Mouse (Mus musculus) retina, adult 2 months (tissue): ENCODE measurements around the gene Spock1.

Experiments used
- DNase-seq: peaks from one replicate; pipeline ENCODE4 v3.0.0-alpha.2; 2012; ENCODE audit warnings: low read depth, low spot score

Gene Spock1

DNA sequence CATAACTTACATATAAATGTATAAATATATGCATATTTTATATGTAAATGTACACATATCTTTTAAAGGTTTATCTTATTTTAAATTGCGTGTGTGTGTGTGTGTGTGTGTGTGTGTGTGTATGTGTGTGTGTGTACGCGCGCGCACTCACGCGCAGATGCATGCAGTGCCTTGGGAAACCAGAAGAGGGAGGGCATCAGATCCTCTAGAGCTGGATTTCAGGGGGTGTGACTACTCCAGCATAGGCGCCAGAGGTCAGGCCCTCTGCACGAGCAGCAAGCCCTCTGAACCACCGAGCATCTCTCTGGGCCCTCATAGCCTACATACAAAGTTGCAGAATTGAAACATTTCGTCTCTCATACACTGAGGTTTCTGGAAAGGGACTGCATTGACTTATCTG, 180.4 kb downstream of the Spock1 start:
- no peak for DNase-seq

DNA sequence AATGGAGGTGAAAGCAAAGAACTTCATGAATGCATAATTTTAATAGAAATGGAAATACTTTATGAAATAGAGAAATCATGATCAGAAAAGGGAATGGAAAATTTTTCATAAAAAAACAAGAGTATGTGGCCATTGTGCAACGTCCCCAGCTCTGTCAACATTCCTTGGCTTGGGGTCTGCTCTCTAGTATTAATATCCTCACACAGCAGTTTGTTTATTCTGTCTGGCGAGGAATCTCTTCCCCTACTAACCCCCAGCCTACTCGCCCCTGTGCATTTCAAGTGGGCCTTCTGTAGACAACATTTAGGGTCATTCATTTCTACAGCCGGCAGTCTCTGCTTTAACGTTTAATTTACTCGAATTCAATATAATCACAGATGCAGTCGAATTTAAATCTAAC, 181.5 kb downstream of the Spock1 start:
- DNase-seq = no peak

DNA sequence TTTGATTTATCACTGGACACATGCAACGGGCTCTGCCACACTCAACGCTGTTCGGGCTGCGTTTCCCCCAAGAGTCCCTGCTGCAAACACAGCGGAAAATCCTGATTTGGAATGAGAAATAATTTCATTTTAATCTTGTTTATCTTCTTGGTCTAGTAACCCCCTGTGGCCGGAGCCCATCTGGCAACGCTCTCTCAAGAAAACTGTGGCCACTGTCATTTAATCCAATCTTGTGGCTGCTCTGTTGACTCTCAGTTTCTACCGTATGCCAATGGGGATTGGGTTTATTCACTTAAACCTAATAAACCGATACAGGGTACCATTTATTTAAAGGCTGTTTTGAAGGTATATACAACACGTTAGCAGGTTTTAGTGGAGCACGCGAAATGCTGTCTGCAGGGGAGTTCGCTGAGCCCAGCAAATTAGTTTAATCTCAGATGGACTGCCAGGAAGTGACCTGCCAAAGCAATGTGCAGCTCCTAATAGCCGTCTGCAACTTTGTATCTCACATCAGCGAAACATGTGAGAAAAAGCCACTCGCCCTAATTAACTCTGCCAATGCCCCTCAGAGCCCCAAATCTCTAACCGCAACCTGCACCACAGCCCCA, 185.7 kb downstream of the Spock1 start:
- no peak for DNase-seq

DNA sequence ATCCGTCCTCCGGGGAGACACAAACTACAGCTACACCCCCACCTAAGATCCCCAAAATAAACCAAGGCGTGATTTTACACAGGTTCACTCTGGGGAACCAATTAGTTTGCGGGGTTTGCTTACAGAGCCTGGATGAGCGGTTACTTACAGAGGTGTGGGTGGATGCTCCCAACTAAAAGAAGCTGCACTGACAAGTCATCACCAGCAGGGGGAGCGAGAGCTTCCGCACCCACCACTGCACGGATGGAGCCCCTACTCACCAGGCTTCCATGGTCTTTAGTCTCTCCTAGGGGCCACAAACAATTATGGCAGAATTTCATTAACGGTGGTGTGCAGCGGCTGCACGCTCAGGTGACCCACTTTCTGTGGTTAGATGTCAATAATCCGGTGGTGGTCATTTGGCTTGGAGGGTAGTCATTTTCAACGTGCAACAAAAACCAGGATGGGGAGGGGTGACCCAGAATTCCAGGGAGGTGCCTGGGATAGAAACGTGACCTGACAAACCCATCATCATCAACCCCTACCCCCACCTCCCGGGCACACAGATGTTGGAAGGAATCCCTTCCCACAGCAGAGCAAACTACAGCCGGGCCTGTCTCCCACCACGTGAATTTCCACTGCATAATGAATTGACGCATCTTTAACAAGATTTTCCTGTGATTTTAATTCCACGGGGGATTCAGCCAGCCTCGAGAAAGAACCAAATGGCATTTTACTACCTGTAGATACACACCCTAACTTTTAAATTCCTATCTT, 186.4 kb downstream of the Spock1 start:
- no peak for DNase-seq

DNA sequence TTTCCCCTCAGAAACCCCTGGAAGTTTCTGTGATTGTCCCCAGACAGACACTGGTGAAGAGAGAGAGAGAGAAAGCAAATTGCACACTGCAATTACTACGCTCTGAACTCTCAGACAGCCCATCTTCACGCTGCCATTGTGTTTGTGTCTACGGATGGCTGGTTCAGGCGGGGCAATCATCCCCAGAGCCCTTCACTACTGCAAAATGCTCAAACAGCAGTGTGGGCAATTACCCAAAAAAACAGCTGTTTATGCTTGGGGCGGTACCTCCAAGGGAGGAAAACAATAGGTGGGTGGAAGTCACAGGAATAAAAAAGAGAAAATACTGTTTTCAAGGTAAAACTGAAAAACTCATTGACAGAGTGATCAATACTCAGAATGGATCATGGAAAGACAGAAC, 190.0 kb downstream of the Spock1 start:
- DNase-seq = no peak

DNA sequence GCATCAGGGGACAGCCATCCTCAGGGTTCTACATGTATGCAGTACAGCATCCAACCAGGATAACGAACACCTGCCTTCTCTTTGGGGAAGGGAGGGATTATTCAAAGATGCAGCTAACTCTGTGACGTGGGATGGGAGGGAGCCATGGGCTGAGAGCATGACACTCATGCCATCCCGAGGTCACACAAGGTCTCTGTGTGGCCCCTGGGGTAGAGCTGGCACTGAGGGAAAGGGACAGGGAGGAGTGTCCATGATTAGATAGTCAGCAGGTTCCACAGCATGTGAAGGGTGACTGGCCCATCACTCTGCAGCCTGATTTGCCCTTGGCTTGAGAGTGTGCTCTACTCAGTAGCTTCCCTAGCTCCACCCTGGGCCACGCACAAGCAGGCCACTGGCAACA, 195.2 kb downstream of the Spock1 start:
- DNase-seq = no peak

DNA sequence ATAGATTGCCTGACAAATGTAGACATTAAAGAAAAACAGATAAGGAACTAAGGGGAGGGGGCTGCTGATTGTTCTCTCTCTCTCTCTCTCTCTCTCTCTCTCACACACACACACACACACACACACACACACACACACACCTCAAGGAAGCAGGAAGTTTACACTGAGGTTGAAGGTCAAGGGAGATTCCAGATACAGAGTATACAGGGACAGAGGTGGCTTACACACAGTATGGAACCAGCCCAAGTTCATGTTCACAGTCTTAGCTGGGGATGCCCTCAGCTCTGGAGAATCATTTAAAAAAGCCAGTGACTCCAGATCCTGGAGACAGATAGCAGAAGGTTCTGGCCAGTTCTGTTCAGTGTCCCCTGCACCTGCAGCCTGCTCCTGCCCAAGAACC, 199.7 kb downstream of the Spock1 start:
- DNase-seq = no peak

DNA sequence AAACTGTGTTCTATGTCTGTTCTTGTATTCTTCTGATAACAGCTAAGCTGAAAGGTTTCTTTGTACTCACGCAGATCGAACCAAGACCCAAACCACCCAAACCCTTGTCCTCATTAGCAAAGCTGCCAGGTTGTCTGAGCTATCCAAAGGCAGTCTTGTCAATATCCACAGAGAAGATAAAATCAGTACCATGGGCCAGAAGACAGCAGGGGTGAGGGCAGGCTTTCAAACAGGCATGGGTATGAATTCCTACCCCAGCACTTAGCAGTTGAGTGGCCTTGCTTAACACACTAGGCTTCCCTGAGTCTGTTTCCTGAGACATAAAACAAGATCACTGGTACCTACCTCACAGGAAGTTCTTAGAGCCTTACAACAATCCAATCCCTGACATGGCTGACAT, 205.2 kb downstream of the Spock1 start:
- DNase-seq = no peak

DNA sequence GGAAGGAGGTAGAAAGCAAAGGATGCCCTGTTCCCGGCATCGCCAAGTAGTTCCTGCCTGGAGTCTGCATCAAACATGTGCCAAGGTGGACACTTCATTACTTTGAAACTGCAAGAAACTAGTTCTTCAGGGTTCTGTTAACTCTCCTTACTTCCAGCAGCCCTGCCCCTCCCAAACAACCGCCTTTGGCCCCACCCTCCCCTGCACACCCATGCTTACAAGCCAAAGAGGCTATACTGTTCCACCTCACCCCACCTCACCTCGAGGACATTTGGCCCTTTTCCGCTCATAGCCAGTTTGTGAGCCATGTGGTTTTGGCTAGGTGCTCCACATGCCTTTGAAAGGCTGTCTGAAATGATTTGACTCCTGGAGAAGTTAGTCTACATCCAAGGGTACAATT, 211.4 kb downstream of the Spock1 start:
- DNase-seq = no peak

DNA sequence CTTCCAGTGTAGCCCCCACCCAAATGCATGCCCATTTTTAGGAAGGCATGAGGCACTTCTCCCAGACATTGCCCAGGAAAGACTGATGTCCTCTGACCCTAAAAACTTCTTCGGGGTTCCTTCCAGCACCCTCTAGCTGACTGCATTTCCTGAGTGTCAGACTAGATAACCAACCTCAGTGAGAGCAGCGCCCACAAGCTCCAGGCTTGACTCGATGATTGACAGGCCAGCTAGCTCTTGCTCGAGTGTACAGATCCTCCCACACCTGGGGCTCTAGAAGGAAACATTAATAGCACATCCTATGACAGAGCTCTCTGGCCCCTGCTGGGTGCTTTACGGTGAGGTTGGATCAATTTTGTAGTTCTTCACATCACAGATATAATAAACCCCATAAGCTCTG, 219.2 kb downstream of the Spock1 start:
- no peak for DNase-seq

DNA sequence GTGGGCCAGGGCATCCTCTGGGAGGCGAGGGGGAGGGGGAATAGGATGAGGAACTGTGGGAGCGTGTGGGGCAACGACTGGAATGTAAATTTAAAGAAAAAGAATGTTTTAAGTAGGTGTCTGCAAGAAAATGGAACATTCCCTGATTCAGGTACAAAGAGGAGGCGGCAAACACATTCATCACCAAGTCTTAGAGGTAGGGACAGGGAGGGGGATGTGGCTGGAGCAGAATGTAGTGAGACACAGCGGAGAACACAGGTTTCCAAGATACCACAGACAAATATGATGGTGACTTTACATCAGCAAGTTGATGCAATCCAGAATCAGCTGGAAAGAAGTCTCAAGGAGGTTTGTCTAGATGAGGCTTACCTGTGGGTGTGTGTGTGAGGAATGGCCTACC, 221.7 kb downstream of the Spock1 start:
- DNase-seq = no peak

DNA sequence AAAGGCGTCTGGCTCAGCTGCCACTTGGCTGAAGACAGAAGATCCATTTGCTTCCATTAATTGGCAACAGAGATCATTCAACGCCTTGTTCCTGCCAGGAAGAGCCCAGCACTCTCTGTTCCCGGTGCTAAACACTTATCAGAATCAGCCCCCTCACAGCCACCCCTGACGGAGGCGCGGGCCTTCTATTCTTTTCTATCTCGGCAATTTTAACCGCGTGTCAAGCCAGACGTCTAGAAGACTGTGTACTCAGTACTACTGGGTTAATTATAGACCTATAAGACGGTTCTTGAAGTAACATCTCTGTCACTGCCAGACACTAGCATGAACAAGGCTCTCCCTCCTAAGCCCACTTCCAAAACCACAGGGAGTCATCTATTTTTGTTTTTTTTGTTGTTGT, 222.9 kb downstream of the Spock1 start:
- no peak for DNase-seq

DNA sequence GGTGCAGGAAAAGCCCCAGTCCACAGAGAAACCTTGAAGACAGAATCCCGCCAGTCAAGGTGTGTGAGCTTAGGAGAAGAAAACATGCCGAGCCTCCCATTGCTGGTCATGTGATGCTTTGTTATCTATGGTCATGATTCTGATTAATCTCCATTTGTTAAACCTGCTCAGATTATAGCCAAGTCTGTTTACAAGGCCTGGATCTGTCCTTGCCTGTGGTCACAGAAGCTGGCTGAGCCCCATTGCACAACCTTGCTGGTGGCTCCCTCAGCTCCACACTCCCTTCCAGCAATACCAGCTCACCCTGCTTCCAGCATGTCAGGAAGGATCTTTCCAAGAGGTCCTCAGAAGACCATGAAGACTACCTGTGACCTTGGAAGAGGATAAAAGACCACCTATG, 228.5 kb downstream of the Spock1 start:
- DNase-seq = no peak

DNA sequence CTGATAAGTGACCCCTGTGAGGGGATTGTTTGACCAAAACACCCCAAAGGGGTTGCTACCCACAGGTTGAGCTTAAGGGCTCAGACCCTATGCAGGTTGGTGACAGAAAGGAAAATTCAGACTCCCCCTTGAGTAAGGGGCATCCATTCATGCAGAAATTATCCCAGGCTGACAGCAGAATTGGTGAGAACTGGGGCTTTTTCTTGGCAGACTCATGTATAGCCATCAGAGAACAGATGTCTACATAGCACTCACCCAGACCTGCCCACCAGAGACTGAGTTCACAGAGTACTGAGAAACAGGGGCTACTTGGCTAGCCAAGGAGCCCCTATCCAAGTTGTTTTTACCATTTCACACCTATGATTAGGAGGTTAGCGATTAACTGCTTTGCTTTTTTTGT, 231.3 kb downstream of the Spock1 start:
- DNase-seq = no peak

DNA sequence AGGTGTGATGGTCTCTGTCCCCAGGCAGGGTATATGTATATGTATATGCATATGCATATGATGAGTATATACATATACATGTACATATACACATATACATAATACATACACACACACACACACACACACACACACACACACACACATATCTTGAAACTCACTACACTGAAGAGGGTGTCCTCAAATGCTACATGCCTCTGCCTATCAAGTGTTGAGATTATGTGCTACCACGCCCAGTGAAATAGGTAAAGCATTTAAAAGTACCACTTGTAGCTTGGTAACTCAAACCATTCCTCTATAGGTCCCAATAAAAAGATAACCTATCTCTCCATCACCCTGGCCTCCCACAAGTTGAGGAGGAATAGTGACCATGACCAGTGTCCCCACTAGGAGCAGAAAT, 234.7 kb downstream of the Spock1 start:
- DNase-seq = no peak

DNA sequence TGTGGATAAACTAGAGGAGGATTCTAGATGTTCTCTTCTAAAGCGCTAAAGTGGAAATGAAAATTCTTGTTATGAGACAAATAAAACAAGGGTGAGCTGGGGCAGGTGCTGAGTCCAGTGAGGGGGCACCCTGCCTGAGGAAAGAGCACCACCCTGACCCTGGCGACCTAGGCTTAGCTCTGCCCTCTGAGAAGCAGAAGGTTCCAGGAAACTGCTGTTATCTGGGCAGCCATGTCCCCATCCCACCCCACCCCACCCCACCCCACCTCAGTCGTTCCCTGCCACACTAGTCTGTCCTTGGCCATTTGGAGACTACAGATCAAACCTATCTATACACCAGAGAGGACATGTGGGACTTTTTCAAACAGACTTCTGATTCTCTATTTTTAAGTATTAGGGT, 235.4 kb downstream of the Spock1 start:
- no peak for DNase-seq

DNA sequence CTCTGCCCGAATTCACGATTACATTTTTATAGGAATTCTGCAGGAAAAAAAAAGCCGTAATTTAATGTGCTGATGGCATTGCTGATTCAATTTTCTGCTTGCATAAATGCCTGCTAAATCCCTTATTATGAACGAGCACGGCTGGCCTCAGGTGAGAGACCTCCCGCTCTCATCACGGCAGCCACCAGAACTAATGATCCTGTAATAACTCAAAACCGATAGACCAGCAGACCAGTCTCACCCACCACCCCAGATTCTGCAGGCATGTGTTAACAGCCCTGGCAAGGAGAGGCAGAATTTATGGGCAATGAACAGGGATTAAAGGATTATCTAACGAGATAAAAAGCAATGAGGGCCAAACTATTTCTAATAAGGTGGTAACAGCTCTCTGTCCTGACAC, 236.2 kb downstream of the Spock1 start:
- DNase-seq = no peak

DNA sequence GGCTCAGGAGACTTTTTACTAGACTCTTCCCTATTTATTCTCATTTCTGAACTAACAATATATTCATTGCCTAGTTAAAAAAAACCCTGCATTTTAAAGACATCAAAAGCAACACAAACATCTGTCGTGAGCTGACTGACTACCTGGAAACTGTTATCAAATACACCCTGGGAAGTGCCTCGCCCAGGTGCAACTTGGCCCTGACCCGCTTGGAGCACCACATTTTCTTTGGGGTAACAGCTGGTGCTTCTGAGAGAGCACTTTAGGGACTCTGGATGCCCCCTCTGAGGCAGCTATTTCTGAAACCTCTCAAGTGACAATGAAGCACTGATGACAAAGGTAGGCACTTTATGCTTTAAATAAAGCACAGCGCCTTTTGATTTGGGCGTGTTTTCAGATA, 236.8 kb downstream of the Spock1 start:
- no peak for DNase-seq

DNA sequence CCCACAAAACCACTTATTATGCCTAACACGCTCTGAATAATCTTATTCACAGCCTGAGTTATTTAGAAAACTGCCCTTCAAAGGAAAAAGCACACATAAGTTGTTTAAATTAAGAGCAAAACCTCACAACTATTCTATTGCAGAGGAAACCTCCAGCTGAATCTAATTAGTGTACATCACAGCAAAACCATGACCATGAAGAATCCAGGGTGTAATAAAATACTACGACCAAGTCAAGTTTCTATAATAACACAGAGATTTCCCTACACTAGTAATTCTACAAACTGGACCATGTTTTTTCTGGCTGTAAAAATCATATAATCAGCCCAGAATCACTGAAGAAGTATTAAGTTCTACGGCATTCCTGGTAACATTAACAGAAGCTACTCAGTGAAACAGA, 240.5 kb downstream of the Spock1 start:
- no peak for DNase-seq

DNA sequence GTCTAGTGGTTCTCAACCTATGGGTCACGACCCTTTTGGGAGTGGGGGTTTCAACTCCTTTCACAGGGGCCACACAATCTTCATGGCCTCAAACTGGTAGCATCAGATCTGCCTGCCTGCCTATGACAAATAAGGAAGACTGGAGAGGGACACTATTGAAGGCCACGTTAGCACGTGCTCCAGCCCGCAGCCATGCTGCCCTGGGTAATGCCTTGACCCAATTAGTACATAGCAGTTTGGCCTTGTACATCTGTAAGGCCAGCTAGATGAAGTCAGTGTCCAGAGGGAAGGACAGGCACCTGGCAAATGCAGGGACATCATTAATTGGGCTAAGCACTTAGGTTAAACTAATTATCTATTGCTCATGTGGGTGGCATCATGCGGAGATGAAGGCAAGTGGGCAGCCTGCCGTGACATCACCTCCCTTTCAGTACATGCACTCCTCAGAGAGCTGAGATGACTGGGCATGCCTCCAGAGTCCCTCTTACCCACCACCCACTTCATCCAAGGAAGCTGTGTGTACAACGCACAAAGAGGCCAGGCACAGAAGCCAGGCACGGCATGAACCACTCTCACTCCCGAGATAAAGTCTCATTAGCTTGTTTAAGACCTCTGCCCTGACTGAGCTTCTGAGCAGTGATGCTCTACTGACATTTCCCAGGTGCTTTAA, 241.8 kb downstream of the Spock1 start:
- DNase-seq = no peak

DNA sequence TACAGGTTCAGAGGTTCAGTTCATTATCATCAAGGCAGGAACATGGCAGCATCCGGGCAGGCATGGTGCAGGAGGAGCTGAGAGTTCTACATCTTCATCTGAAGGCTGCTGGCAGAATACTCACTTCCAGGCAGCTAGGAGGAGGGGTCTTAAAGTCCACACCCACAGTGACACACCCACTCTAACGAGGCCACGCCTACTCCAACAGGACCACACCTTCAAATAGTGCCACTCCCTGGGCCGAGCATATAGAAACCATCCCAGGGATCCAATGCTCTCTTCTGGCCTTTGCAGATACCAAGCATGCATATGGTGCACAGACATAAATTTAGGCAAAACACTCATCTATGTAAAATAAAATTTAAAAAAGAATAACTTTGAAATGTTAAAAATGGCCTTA, 245.6 kb downstream of the Spock1 start:
- no peak for DNase-seq

DNA sequence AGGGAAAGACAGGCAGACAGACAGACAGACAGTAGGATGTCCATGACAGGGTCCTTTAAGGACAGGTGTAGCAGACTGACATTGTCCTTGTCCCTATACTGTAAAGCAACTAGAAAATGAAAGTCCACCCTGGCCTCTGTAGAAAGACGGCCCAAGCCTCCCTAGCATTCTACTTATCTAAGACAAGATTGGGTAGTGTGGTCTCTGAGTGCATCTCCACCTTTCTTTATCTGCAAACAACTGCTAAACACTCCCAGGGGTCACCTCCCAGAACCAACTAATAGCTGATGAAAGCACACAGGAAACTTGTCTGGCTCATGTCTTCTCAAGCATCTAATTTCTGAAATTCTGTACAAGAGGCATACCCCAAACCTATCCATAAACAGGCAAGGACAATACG, 247.6 kb downstream of the Spock1 start:
- DNase-seq = no peak

DNA sequence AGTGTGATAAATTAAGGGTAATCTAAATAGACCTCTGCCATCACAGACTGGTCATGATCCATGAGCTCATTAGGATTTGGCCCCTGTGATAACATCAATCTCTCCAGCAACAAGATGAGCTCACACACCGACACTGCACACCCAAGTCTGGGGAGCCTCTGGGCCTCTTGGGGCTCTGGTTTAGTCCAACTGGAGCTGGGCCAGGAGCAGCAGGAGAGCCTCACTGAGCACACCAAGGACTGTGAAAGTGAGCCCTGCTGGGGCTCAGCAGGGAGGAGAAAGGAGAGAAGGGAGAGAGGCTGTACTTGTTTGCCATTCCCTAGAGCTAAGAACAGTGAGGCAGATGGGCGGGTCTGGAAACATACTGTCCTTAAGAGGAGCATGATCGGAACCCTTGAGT, 248.3 kb downstream of the Spock1 start:
- no peak for DNase-seq
